Mouse (Mus musculus) bone marrow macrophage, adult 2 months (primary cell): ENCODE measurements around the gene Ptchd1.

ENCODE experiments used
- CTCF ChIP-seq: IDR thresholded peaks from 2 replicates; pipeline ENCODE4 v1.5.1; 2012; ENCODE audit warnings: low read depth, mild to moderate bottlenecking, low read length, moderate library complexity
- POLR2A ChIP-seq: IDR thresholded peaks from 2 replicates; pipeline ENCODE4 v1.6.1; 2012; ENCODE audit warnings: mild to moderate bottlenecking, low read depth, low read length, borderline replicate concordance

DNA sequence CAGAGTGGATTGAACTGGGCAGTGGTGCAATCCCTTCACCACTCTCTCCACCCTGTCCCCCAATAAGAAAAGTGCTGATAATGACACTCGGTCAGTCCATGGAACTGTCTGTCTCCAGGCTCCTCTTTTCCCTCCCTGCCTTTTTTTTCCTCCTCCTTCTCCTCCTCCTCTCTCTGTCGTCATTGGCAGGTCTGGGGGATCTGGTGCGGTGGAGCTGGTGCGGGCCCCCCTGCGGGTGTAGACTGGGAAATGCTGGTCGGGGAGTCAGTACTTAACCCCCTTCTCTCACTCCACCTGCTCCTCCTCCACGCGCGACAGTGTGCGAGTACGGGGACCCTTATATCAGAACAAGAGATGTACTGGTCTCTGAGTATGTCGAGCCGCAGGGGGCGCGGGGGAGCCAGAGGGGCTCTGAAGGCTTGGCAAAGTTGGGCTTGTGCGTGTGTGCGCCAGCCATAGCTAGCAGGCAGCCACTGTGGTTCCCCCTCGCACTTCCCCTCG is 777 bp upstream of the Ptchd1 start, which contains the start of gene Gm15155:
- TF ChIP-seq CTCF (no peak), POLR2A (no peak)
